Mouse (Mus musculus) gastrocnemius, postnatal 36 days (tissue): ENCODE measurements around the gene Bicdl1. TPM values are rescaled to one million over a fixed set of nuclear protein-coding genes. Genes with fewer than 3 reads are reported as not detected.

ENCODE experiments used
- DNase-seq, 2 experiments: peaks; one replicate each; pipeline ENCODE4 v3.0.0; 2022
- intact Hi-C: fragments of 180-260 bp; cut with DNase I; formaldehyde crosslinking; loops from one replicate; pipeline ENCODE4 v1.15.1; 2025
- total RNA-seq, 2 experiments: library from RNA; stranded (reverse); gene quantifications; 2 replicates each; pipeline ENCODE4 v1.2.3; 2021

Gene Bicdl1
- total RNA-seq, 2 experiments from 2014 or later = 2.6 to 3.6 TPM

- DNase-seq = no peak
- intact Hi-C loops = no loop called here
Observed at GRCm38 (mm10) chr5:115670406-115670805, 61.0 kb downstream of the Bicdl1 start.

GRCm38 (mm10) chr5:115669974-115670373, 61.4 kb downstream of the Bicdl1 start:
- intact Hi-C loops = no loop called here
- DNase-seq = no peak

GRCm38 (mm10) chr5:115668986-115669385, 62.4 kb downstream of the Bicdl1 start:
- DNase-seq = no peak
- intact Hi-C loops = no loop called here

GRCm38 (mm10) chr5:115667894-115668293, 63.5 kb downstream of the Bicdl1 start:
- DNase-seq = no peak
- intact Hi-C loops = no loop called here

- intact Hi-C loops = no loop called here
- DNase-seq = no peak
Observed at GRCm38 (mm10) chr5:115667210-115667609, 64.2 kb downstream of the Bicdl1 start.

GRCm38 (mm10) chr5:115666366-115667065, 64.9 kb downstream of the Bicdl1 start:
- DNase-seq = no peak
- intact Hi-C loops = no loop called here

GRCm38 (mm10) chr5:115662658-115663057, 68.8 kb downstream of the Bicdl1 start:
- no peak for DNase-seq
- intact Hi-C loops = no loop called here

- intact Hi-C loops = no loop called here
- DNase-seq = no peak
Observed at GRCm38 (mm10) chr5:115658352-115658751, 73.1 kb downstream of the Bicdl1 start.

- intact Hi-C loops = no loop called here
Observed at GRCm38 (mm10) chr5:115657234-115657633, 74.2 kb downstream of the Bicdl1 start.

GRCm38 (mm10) chr5:115656677-115657076, 74.7 kb downstream of the Bicdl1 start:
- intact Hi-C loops = no loop called here
- no peak for DNase-seq

More at GRCm38 (mm10) chr5:115657234-115657633, 74.2 kb downstream of the Bicdl1 start:
- DNase-seq = no peak

GRCm38 (mm10) chr5:115653776-115654175, 77.6 kb downstream of the Bicdl1 start:
- intact Hi-C loops = no loop called here
- DNase-seq = no peak

GRCm38 (mm10) chr5:115652681-115653575, 78.5 kb downstream of the Bicdl1 start:
- intact Hi-C loops = no loop called here
- peak; percentile 100 for DNase-seq

- intact Hi-C loops = no loop called here
Observed at GRCm38 (mm10) chr5:115651821-115652220, 79.6 kb downstream of the Bicdl1 start.

GRCm38 (mm10) chr5:115650885-115651284, 80.5 kb downstream of the Bicdl1 start:
- DNase-seq = no peak
- intact Hi-C loops = no loop called here

More at GRCm38 (mm10) chr5:115651821-115652220, 79.6 kb downstream of the Bicdl1 start:
- DNase-seq = no peak

GRCm38 (mm10) chr5:115649699-115650098, 81.7 kb downstream of the Bicdl1 start:
- intact Hi-C loops = no loop called here
- no peak for DNase-seq

- intact Hi-C loops = no loop called here
- no peak for DNase-seq
Observed at GRCm38 (mm10) chr5:115648876-115649275, 82.5 kb downstream of the Bicdl1 start.

- DNase-seq = no peak
- intact Hi-C loops = no loop called here
Observed at GRCm38 (mm10) chr5:115644192-115644591, 87.2 kb downstream of the Bicdl1 start.

GRCm38 (mm10) chr5:115635536-115635935, 95.9 kb downstream of the Bicdl1 start:
- intact Hi-C loops = no loop called here

GRCm38 (mm10) chr5:115634046-115634445, 97.4 kb downstream of the Bicdl1 start:
- no peak for DNase-seq
- intact Hi-C loops = no loop called here

More at GRCm38 (mm10) chr5:115635536-115635935, 95.9 kb downstream of the Bicdl1 start:
- no peak for DNase-seq

- no peak for DNase-seq
- intact Hi-C loops = no loop called here
Observed at GRCm38 (mm10) chr5:115633060-115633459, 98.4 kb downstream of the Bicdl1 start.

GRCm38 (mm10) chr5:115632358-115632714, 99.1 kb downstream of the Bicdl1 start:
- intact Hi-C loops = no loop called here
- no peak for DNase-seq
